ENCODE assay signal across 7 mouse cellular contexts in the genomic region with DNA sequence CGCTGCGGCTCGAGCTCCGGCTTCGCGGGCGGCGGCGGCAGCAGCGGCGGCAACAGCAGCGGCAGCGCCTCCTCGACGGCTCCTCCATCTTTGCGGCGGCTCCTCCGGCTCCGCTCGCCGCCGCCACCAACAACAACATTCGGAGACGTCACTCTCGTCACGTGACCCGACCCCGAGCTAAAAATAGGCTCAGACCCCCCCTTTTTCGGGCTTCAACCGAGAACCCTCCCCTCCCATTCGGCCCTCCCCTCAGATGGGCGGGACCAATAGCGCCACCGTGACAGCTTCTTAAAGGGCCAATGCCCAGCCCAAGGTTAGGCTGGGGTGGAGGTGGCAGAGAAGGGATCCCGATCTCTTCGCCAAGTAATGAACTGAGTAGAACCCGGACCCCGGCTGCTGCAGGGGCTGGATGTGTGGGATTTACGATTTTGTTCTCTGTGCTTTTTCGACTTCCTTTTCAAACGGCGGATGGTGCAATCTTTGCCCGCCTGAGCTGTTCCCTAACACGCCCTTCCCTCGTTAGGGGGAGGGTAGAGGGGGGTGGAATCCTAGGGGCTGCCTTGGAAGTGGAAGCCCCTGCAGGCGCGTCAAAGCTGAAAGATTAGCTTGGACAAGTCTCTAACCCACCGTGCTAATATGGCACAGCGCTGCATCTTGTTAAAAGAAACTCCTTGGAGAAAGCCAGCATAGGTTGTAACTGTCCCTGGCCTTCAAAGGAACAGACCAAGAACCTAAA. TPM values are rescaled to one million over a fixed set of nuclear protein-coding genes. Genes with fewer than 3 reads are reported as not detected.
DNase-seq lines count a peak whose midpoint lies in the region; ATAC-seq lines count a peak whose summit lies in the region.

A gene (minus strand): TSS at position 161 of the 736 bp plus-strand sequence.

- intact Hi-C loops in gastrocnemius, postnatal 36 days (cut with DNase I): loop anchor here (2.0 kb wide), 1 partner anchor 19 kb away; a partner anchor contains a TSS
- intact Hi-C loops in left cerebral cortex, postnatal 25 days (cut with DNase I): loop anchor here (1.0 to 2.0 kb wide), 2 partner anchors 12 to 15 kb away; no protein-coding TSS in a partner anchor

- under 1% methylated on average over 49 of the region's 49 CpGs for WGBS in intestine, embryonic 15.5 days
- WGBS in midbrain, embryonic 10.5 days: under 1% methylated on average over 49 of the region's 49 CpGs

- ATAC-seq in intestine, embryonic 15.5 days: peak; percentile 93

- H3K9ac ChIP-seq in intestine, embryonic 15.5 days: peak within 1 kb of the TSS; percentile 83

- H3K4me3 ChIP-seq in intestine, embryonic 15.5 days (replicated peaks): peak within 1 kb of the TSS; percentile 86
- peak within 1 kb of the TSS; percentile 90 for H3K4me3 ChIP-seq in midbrain, embryonic 10.5 days

- peak within 1 kb of the TSS; percentile 90 for H3K4me2 ChIP-seq in intestine, embryonic 15.5 days (replicated peaks)

- H3K27ac ChIP-seq in intestine, embryonic 15.5 days: peak within 1 kb of the TSS; percentile 84
- peak within 1 kb of the TSS; percentile 94 for H3K27ac ChIP-seq in midbrain, embryonic 10.5 days (replicated peaks)

- no peaks in the 10 kb centered on the region for H3K27me3 ChIP-seq in intestine, embryonic 15.5 days (replicated peaks)
- peaks cover 25% of the 10 kb centered on the region for H3K27me3 ChIP-seq in midbrain, embryonic 10.5 days (ENCODE audit: low read depth, poor library complexity, severe bottlenecking)

- H3K36me3 ChIP-seq in intestine, embryonic 15.5 days: no peaks in the 10 kb centered on the region
- H3K36me3 ChIP-seq in midbrain, embryonic 10.5 days: no peaks in the 10 kb centered on the region

- peak; percentile 99 for DNase-seq in adrenal gland, adult 2 months
- peak; percentile 99 for DNase-seq in embryo, embryonic 11.5 days (ENCODE audit: low read depth, low spot score)
- peak; percentile 95 to 98 for DNase-seq in gastrocnemius, postnatal 36 days
- peak; percentile 97 to 99 for DNase-seq in left cerebral cortex, postnatal 25 days (ENCODE audit: low spot score in 2 of 2)
- DNase-seq in midbrain, embryonic 10.5 days (ENCODE audit: low spot score): peak; percentile 97
- DNase-seq in right cerebral cortex, postnatal 4 days: peak; percentile 95

- H3K4me1 ChIP-seq in intestine, embryonic 15.5 days (replicated peaks): peaks cover 44% of the 10 kb centered on the region
- peaks cover 54% of the 10 kb centered on the region for H3K4me1 ChIP-seq in midbrain, embryonic 10.5 days

- no peaks in the 10 kb centered on the region for H3K9me3 ChIP-seq in intestine, embryonic 15.5 days
- no peaks in the 10 kb centered on the region for H3K9me3 ChIP-seq in midbrain, embryonic 10.5 days (replicated peaks)

RNA-seq across cellular contexts. Expression of the gene that starts here (rescaled TPM):
- 100 to 1,000 TPM in 1 of 2 experiments, 10 to 100 TPM in 1; 67.8 to 127 TPM for total RNA-seq in adrenal gland, adult 2 months (2021)
- 99.3 and 131 TPM in 2 replicates for polyA plus RNA-seq in adrenal gland, adult 2 months (2012; rRNA removed)
- 10 to 100 TPM; 62.2 to 78.7 TPM for total RNA-seq in gastrocnemius, postnatal 36 days (2021)
- polyA plus RNA-seq in intestine, embryonic 15.5 days (2015; fragmentation: Nextera tagmentation; extraction: Ambion mirVana): 54.3 and 62.8 TPM in 2 replicates
- 100 to 1,000 TPM; 243 to 261 TPM for total RNA-seq in left cerebral cortex, postnatal 25 days (2021)
- polyA plus RNA-seq in midbrain, embryonic 10.5 days (2016; fragmentation: Nextera tagmentation; extraction: Ambion mirVana): 57.3 and 68.9 TPM in 2 replicates

Comparison
In these comparisons a context has a peak if more than half of its experiments do, and no peak if none do; other contexts are left out.
1. Peak in every context shown above with its lines: DNase-seq, ATAC-seq, H3K4me3 ChIP-seq and H3K27ac ChIP-seq.